Mouse (Mus musculus): ENCODE results near the gene Foxp1.

Foxp1 gene

GRCm38 (mm10) chr6:98946731-98947130, 575.8 kb downstream of the Foxp1 start:
- no peak for DNase-seq (ENCODE audit: low read depth)

- DNase-seq (ENCODE audit: low read depth) = no peak
Measured at GRCm38 (mm10) chr6:98945496-98946412, 576.8 kb downstream of the Foxp1 start.

- DNase-seq (ENCODE audit: low read depth) = no peak
Measured at GRCm38 (mm10) chr6:98938348-98938747, 584.2 kb downstream of the Foxp1 start.

DNA sequence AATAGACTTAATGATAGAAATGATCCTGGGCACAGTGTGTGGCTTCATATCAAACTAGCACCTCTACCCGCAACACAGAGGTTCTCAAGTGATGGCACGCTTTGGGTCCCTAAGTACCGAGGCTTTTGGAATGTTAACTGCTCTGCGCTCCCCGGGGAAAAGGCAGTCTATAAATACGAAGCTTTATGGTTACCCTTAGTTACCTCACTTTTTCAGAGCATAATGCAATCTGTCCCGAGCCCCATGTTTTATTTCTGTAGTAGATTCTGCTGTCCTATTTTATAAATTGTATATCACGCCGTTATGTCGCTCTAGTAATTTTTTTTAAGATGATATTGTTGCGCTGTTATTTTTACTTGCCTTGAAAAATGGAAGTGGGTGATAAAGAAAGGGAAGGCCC, 585.0 kb downstream of the Foxp1 start:
- no peak for DNase-seq (ENCODE audit: low read depth)

DNA sequence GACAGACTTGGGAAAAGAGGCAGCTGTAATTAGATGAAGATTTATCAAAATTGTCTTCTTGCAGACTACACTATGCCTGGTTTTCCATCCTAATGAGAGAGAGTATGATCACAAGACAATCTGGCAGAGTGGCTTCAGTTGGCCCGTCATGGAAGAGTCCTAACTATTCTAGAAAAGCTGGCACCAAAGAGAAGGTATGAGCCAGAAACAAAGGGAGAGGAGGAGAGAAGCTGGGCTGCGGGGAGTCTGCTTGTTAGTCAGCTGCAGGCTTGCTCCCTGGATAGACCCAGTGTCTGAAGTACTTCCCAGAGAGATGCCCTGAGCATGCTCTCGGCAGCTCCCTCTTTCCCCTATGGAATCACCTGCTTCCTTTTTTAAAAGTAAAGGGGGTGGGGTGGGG, 586.1 kb downstream of the Foxp1 start:
- no peak for DNase-seq (ENCODE audit: low read depth)

DNA sequence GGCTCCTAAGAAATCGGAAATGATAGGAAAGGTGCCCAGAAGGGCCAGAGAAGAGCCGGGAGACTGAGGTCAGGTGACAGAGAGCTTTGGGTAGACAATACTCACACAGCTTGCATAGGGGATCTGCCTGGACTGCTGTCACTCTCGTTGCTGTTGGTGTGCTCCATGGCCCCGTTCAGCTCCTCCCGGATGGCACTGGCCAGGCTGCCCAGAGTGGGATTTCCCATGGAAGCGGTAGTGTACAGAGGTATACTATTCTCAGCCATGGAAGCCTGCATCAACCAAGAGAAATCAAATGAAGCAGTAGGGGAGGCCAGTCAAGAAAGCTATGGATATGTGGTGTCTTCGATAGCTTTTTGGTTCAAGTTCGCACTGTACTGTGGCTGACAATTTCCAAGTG, 587.4 kb downstream of the Foxp1 start:
- DNase-seq (ENCODE audit: low read depth) = no peak

DNA sequence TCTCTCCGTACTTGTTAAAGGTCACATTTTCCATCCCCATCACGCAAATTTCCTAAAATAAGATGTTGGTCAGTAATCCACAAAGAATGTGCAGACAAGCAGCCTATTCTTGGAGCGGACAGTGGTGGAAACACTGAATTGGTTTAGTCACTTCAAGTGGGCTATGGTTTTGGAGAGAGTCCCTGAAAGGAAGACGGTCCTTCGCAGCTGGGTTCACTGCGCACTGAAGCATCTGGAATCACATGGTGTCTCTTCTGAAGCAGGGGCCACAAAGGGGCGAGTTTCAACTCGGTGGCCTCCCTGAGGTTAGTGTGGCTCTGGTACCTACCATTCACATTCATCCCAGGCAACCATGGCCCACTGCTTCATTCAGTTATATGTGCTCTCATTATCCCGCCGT, 588.1 kb downstream of the Foxp1 start:
- DNase-seq (ENCODE audit: low read depth) = no peak

DNA sequence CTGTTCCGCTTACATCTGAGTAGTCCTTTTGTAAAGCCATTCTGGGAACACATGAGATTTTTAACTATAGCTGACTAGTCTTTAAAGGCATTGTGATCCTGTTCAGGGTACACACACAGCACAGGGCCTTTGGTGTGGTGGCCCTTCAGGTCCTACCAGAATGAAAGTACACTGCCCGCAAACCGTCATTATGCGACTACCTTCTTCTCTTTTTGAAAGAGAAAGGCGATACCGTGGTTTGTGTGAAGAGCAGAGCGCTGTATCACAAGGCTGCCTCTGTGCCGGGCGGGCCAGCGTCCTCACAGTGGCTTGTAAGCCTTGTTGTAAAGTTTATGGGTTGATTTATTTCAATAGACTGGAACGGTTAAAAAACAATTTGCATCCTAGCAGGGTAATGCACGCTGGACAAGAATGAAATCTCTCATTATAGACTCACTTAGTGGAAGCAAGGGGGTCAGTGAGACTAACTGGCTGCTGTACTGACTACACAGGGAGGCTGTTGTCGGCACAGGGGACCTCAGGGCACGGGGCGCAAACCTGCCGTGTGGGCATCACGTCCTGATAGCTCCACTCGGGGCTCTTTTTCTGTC, 589.3 kb downstream of the Foxp1 start:
- no peak for DNase-seq (ENCODE audit: low read depth)

DNA sequence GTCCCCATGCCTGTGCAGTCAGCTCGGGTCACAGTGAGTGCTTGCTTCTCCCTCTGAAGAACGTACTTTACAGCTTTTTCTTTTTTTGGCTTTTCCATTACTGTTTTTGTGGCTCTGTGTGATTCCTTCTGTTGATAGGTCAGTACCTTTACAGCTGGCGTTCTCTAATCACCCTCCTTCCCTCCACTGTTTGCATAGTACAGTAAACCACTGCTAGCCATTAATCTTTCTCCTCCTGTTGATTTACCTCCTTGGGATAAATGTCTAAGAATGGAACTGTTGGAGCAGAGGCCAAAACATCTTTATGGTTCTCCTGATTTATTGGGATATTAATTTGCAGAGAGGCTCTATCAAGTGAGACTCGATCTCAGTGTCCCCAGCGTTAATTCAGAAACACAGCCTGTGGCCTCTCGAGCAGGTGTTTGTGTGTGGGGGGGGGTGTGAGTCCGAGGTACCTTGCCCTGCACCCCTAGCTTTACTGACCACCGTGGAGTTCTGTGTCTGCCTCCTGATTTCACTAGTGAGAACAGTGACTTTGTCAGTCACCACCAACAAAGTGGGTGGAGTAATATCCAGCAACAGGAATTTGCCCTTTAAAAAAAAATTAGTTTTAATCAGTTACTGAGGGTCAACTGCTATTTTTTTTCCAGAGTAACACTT, 590.5 kb downstream of the Foxp1 start:
- DNase-seq (ENCODE audit: low read depth) = no peak

DNA sequence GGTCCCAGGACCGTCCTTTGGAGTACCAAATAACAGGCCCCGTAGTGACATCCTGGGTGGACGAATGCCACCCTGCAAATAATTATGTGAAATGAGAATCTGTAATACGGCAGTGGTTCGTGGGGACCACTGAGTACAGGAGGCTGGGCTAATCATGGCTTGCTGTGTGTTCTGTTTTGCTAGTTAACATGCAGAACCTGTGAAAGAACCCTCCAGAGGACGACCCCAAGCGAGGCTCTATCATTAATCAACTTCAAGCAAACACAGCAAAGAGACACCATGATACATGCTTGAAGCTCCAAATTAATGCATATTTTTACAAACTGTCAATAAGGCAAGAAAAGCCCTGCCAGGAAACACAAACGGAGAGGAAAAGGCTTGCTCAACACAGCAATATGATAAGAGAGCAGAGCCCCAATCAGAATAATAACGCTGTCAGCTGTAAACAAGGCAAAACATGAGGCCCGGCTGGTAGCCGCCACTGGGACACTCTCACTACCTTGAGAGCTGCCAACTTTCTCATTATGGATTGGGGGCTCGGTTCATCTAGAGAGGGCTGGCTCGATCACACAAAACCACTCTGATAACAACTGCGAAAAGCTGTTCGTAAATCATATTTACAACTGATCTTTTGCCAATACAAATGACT, 591.7 kb downstream of the Foxp1 start:
- no peak for DNase-seq (ENCODE audit: low read depth)

DNA sequence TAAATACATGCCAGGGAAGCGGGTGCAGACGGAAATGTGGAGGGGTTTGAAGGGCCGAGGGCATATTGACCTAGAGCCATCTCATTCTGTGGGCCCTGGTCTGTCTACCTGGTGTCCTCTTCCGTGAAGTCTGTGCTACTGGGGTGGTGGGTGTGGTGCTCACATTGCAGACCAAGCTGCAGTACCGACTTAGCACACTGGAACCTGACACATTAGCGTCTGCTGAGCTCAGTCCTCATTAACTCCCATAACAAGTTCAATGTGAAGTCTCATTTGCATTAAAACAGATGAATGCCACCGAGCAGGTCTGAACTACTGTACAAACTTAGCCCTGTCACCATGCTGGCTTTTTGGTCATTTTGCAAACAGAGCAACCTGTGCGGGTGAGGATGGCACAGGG, 594.2 kb downstream of the Foxp1 start:
- no peak for DNase-seq (ENCODE audit: low read depth)

DNA sequence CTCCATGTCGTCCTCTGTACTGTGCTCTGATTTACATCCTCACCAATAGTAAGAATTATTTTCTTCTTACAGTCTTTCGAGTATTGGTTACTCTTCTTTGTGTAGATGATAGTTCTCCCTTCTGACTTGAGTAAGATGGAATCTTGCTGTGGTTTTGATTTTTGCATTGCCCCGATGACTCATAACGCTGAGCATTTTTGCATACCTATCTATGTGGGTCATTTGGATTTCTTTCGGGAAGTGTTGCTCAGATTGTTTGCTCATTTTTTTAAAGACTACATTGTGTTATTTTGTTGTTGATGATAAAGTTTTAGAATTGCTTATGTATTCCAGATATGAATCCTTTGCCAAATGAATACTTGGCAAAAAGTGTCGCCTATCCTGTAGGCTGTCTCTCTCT, 621.3 kb downstream of the Foxp1 start:
- DNase-seq (ENCODE audit: low read depth) = peak; percentile 23

DNA sequence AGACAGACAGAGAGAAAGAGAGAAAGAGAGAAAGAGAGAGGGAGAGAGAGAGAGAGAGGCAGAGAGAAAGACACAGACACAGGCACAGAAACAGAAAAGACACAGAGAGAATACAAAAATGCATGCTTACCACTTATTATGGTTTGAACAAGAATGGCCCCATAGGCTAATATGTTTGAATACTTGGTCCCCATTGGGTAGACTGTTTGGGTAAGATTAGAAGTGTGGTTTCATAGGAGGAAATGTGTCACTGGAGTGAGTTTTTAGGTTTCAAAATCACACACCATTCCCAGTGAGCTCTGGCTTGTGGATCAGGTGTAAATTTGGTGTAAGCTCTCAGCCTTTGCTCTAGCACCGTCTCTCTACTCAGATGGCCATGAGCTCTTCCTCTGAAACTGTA, 644.3 kb downstream of the Foxp1 start:
- peak; percentile 87 for DNase-seq (ENCODE audit: low read depth)

DNA sequence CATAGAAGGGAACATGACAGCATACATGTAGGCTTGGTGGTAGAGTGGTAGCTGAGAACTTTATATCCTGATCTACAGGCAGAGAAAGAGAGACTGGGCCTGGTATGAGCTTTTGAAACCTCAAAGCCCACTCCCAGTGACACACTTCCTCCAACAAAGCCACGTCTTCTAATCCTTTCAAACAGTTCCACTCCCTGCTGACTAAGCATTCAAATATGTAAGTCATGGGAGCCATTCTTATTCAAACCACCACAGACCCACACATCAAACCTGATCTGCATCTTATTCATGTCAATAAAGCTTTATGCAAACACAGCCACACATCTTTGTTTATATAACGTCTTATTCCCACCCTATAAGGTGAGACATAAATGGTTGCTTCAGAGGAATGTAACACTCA, 646.1 kb downstream of the Foxp1 start:
- DNase-seq (ENCODE audit: low read depth) = peak; percentile 14
